Mouse (Mus musculus): Measurements from ENCODE around the gene Atp8a2.

DNA sequence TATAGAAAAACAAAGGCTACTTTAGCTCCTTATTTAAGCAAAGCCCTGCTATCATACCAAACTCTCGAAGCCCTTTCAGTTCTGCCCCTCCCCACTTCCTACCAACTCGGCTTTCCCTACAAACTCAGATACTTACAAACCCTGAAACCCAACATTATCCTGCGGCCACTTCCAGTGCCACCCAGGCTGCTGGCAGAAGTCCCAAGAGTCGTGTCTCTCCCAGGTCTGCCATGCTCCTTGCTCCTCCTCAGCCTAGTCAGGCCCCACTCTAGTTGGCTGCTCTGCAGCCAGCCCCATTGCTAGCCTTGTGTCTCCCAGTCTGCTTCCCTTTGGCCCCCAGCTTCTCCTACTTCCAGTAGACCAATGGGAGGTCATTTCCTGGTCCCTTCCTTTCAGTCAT, 451.3 kb downstream of the Atp8a2 start:
- TF ChIP-seq CTCF (IDR thresholded peaks at IDR 0.05) = no peak
- TF ChIP-seq EP300 (IDR thresholded peaks at IDR 0.05) = no peak

Measured in lung, postnatal 0 days (tissue).